Mouse (Mus musculus): ENCODE measurements at regions not wholly inside any gene's neighbourhood (a gene's known extent, or its start where the extent isn't known, plus 50 kb on each side); places are given as distances from the start of the nearest gene placed in this dataset.

- no peak for TF ChIP-seq CTCF (IDR thresholded peaks at IDR 0.05; ENCODE audit: low read depth)
- no peak for TF ChIP-seq EP300 (optimal IDR thresholded peaks at IDR 0.05)
These were observed 260.0 kb upstream of the Lyplal1 start for GRCm38 (mm10) chr1:186376906-186377623.
